Mouse (Mus musculus) bone marrow macrophage, adult 2 months (primary cell): ENCODE results near the gene Olfr1381.
"Not testable (repeated sequence)": the region's sequence is repeated elsewhere in the genome, so short reads cannot be mapped to it uniquely, and the experiment has no call there.

ENCODE experiments used
- CTCF ChIP-seq: IDR thresholded peaks from 2 replicates; pipeline ENCODE4 v1.5.1; 2012; ENCODE audit warnings: low read depth, mild to moderate bottlenecking, low read length, moderate library complexity
- POLR2A ChIP-seq: IDR thresholded peaks from 2 replicates; pipeline ENCODE4 v1.6.1; 2012; ENCODE audit warnings: mild to moderate bottlenecking, low read depth, low read length, borderline replicate concordance

DNA sequence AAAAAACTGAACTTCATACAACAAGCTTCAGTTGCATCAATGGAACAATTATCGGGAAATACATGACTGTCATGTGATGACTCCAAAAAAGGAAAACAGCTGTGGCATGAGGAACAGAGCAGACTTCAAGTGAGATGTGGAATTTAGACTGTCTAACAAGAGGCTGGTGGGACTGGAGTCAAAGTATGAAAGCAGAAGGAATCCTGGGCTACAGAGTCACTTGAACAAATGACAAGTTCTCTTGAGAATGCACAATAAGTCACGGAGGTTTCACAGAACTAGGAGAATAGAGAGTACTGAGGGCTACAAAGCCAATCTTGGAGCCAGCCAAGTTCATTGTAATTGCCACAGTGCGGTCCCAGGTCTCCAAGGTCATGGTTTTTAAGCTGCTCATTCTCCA is at the start of gene Olfr1381:
- TF ChIP-seq CTCF, POLR2A: not testable (repeated sequence)
